Mouse (Mus musculus) ZHBTc4 (cell line): ENCODE results near the gene Kalrn.

Experiments
- DNase-seq: peaks from one replicate; pipeline ENCODE4 v3.0.0-alpha.2; 2011; ENCODE audit warnings: low read depth, low spot score

Kalrn gene

GRCm38 (mm10) chr16:34316253-34316652 is 257.1 kb downstream of the Kalrn start:
- DNase-seq: no peak

GRCm38 (mm10) chr16:34314071-34314470 is 259.3 kb downstream of the Kalrn start:
- no peak for DNase-seq

GRCm38 (mm10) chr16:34311577-34311976 is 261.8 kb downstream of the Kalrn start:
- DNase-seq: no peak

- DNase-seq: no peak
These were observed 263.0 kb downstream of the Kalrn start for GRCm38 (mm10) chr16:34310363-34310762.

- no peak for DNase-seq
These were observed 265.0 kb downstream of the Kalrn start for GRCm38 (mm10) chr16:34308324-34308723.

GRCm38 (mm10) chr16:34307458-34307857 is 265.9 kb downstream of the Kalrn start:
- DNase-seq: no peak

GRCm38 (mm10) chr16:34305586-34305985 is 267.7 kb downstream of the Kalrn start:
- no peak for DNase-seq

GRCm38 (mm10) chr16:34303818-34304217 is 269.5 kb downstream of the Kalrn start:
- DNase-seq: peak; percentile 6

GRCm38 (mm10) chr16:34302503-34302902 is 270.8 kb downstream of the Kalrn start:
- no peak for DNase-seq

- DNase-seq: peak; percentile 5
These were observed 271.3 kb downstream of the Kalrn start for GRCm38 (mm10) chr16:34302063-34302462.

- no peak for DNase-seq
These were observed 274.1 kb downstream of the Kalrn start for GRCm38 (mm10) chr16:34299226-34299625.

- DNase-seq: no peak
These were observed 275.2 kb downstream of the Kalrn start for GRCm38 (mm10) chr16:34297911-34298682.

- DNase-seq: peak; percentile 35
These were observed 278.8 kb downstream of the Kalrn start for GRCm38 (mm10) chr16:34294568-34294967.

GRCm38 (mm10) chr16:34293675-34294074 is 279.7 kb downstream of the Kalrn start:
- DNase-seq: no peak

GRCm38 (mm10) chr16:34289583-34289982 is 283.7 kb downstream of the Kalrn start:
- DNase-seq: peak; percentile 26

GRCm38 (mm10) chr16:34282026-34282425 is 291.3 kb downstream of the Kalrn start:
- DNase-seq: no peak

- no peak for DNase-seq
These were observed 293.5 kb downstream of the Kalrn start for GRCm38 (mm10) chr16:34279654-34280383.

- DNase-seq: peak; percentile 5
These were observed 295.0 kb downstream of the Kalrn start for GRCm38 (mm10) chr16:34278249-34278790.

GRCm38 (mm10) chr16:34274607-34275006 is 298.7 kb downstream of the Kalrn start:
- DNase-seq: peak; percentile 40

- DNase-seq: no peak
These were observed 301.9 kb downstream of the Kalrn start for GRCm38 (mm10) chr16:34271476-34271875.

GRCm38 (mm10) chr16:34270681-34271080 is 302.7 kb downstream of the Kalrn start:
- no peak for DNase-seq

- no peak for DNase-seq
These were observed 303.7 kb downstream of the Kalrn start for GRCm38 (mm10) chr16:34269642-34270041.

GRCm38 (mm10) chr16:34267751-34268150 is 305.6 kb downstream of the Kalrn start:
- peak; percentile 29 for DNase-seq
